Mouse (Mus musculus) layer of hippocampus, adult 8-10 months (tissue): ENCODE results near the gene Hspd1. TPM values are rescaled to one million over a fixed set of nuclear protein-coding genes. Genes with fewer than 3 reads are reported as not detected.
"Not testable (repeated sequence)": the region's sequence is repeated elsewhere in the genome, so short reads cannot be mapped to it uniquely, and the experiment has no call there.

Experiments
- DNase-seq, 2 experiments: peaks; one replicate each; pipeline ENCODE4 v3.0.0; 2022; ENCODE audit warnings: low spot score in 2 of 2
- total RNA-seq, 4 experiments: library from RNA; stranded (reverse); gene quantifications; 2 replicates each; pipeline ENCODE4 v1.2.4; 2022

The Hspd1 gene
- total RNA-seq, 4 experiments from 2014 or later: 155 to 181 (median 164) TPM

DNA sequence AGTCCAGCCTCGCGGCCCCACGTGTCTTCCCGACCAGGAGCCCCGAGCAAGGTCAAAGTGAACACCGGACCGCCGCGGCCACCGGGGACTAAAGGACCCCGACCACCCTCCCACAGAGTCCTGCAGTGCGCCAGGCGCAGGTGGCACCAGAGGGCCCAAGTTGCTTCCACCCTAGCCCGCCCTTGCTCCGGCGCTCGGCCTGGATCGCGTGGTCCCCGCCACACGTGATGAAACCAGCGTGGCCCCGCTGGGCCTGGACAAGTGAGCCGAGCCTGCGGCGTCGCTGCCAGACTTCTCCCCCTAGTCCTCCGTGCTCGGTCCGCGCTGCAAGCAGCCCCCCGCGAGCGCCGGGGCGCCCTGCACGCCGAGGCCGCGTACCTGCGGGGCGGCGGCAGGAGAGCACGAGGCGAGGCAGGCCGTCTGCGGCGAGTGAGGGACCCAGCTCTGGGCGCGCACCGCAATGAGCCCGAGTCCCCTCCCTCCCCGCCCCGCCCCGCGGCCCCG lies 590 bp downstream of the Hspd1 start:
- peak in 1 of 2 experiments; percentile 49 for DNase-seq

- peak in 1 of 2 experiments; percentile 8 for DNase-seq
Observed at GRCm38 (mm10) chr1:55086868-55087400, 1.1 kb downstream of the Hspd1 start.

DNA sequence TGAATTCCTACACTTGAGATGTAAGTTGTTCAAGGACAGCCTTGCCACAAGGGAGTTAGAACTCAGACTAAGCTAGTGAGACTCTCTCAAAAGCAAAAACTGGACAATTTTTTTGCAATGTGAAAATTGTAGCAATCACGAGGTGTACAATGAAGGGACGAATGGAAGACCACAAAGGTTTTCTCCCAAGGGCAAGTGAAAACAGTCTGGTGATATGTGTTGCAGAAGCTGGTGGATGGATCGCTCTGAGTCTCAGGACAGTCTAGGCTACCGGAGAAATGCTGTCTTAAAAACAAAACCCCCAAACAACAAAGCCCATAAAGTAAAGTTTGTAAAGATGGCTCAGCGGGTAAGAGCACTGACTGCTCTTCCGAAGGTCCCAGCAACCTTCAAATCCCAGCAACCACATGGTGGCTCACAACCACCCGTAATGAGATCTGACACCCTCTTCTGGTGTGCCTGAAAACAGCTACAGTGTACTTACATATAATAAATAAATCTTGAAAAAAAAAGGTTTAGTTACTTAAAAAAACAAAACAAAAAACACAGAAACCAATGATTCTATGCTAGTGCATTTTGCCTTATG lies 2.2 kb downstream of the Hspd1 start:
- DNase-seq: no peak

DNA sequence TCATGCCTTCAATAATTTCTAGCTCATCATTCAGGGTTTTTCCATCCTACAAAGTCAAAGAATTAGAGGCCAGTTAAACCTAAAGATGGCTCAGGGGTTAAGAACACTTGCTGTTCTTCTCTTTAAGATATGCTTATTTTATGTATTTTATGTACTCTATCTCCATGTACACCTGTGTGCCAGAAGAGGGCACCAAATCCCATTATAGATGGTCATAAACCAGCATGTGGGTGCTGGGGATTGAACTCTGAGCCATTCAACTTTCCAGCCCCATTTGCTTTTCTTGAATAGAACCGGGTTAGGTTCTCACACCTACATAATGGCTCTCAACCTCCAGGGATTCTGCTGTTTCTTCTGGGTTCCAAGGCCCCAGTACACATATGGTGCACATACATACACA lies 5.9 kb downstream of the Hspd1 start:
- DNase-seq: no peak

DNA sequence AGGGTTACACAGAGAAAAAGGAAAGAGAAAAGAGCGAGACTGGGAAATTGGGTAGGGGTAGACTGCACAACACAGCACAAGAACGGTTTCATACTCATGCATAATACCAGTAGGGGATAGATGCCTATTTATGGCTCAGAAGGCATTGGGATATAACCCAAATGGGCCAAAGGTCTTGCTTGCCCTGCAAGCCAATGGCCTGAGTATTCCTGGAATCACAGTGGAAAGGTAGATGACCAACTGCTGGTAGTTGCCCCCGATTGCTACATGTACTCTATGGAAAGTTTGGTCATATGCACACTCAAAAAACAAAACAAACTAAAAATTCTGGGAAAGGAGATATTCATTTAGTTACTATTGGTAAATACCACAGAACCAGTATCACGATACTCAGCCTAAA lies 8.4 kb downstream of the Hspd1 start:
- DNase-seq: no peak

- DNase-seq: no peak
Observed at GRCm38 (mm10) chr1:55076849-55077516, 11.1 kb downstream of the Hspd1 start.

DNA sequence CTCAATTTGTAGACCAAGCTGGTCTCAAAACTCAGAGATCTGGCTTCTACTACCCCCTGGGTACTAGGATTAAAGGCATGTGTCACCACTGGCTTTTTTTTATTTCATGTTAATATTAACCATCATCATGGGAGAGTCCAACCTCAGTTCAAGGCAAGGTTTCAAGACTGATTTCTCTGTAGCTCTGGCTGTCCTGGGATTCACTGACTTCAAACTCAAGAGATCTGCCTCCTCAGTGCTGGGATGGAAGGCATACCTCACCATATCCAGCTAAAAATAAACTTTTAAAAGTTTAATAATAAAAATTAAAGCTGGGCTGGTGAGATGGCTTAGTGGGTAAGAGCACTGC lies 11.7 kb downstream of the Hspd1 start:
- DNase-seq: no peak

DNA sequence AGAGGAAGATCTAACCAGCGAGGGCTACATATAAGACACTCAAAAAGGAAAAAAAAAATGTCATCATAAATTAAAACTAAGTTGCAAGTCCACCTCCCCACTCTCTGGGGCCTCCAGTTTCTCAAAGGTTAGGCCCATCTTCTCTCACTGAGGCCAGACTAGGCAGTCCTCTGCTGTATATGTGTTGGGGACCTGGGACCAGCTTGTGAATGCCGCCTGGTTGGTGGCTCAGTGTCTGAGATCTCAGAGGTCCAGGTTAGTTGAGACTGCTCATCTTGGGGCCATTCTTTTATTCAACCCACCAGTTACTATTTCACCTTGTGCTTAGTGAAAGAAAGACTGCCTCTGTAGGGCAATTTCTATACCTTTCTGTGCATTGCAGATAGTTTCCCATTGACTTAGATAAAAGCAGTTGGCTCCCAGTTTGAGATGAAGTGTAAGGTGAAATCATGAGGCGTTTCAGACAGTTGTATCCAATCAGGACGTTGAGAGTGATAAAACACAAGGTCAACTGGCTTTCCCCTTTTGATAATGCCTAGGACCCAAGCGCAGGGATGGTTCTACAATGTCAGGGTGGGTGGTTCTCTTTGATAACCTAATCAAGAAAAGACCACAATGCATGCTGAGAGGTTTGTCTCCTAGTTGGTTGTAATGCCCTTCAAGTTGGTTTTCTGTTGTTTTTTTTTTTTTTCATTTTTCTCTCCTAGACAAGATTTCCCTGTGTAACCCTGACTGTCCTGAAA lies 12.2 kb downstream of the Hspd1 start:
- DNase-seq: no peak

- DNase-seq: no peak
Observed at GRCm38 (mm10) chr1:55074757-55075156, 13.3 kb downstream of the Hspd1 start.

GRCm38 (mm10) chr1:55072328-55072727 lies 15.7 kb downstream of the Hspd1 start:
- DNase-seq: not testable (repeated sequence)

DNA sequence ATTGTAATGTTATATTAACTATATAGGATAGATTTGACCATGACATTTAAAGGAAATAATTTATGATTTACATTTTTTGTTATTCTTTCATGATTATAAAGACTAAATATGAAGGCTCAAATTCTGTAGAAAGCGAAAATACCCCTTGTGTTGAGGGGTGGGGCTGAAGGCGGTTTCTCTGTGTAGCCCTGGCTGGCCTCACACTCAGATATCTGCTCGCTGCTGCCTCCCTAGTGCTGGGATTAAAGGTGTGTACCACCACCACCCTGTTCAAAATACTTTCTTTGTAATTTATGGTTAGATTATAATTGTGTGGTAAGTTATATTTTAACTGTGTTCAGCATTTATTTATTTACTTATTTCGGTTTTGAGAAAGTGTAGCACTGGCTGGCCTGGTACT lies 26.3 kb downstream of the Hspd1 start:
- no peak for DNase-seq

- no peak for DNase-seq
Observed at GRCm38 (mm10) chr1:55061099-55061498, 26.9 kb downstream of the Hspd1 start.

DNA sequence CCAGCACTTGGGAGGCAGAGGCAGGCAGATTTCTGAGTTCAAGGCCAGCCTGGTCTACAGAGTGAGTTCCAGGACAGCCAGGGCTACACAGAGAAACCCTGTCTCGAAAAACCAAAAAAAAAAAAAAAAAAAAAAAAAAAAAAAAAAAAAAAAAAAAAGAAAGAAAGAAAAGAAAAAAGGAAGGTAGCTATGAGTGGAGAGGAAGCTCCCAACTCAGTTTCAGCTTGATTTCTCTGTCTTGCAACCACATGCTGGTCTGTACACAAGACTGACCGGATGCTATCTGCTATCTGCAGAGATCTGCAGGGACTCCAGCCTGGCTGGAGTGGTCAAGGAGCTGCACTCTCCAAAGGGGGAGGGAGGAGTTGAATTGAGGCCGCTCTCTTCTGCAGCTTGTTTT lies 29.7 kb downstream of the Hspd1 start:
- not testable (repeated sequence) for DNase-seq

- DNase-seq: no peak
Observed at GRCm38 (mm10) chr1:55055322-55056115, 32.5 kb downstream of the Hspd1 start.

DNA sequence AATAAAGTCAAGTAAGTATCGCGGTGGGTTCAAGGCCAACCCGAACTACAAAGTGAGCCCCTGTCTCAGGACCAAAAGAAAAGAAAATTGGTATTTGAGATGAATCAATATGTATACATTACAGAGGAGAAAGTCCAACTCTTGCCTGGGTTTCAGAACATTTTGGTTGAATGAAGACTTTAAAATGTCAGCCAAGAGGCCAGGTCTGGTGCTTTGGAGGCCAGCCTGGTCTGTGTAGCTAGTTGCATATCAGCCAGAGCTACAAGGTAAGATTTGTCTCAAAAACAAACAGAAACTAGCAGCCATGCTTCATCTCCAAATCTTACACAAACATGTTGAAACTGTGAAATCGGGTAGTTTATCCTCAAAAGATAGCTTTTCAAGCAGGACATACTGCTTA lies 34.4 kb downstream of the Hspd1 start:
- DNase-seq: no peak

- no peak for DNase-seq
Observed at GRCm38 (mm10) chr1:55053005-55053404, 35.0 kb downstream of the Hspd1 start.

DNA sequence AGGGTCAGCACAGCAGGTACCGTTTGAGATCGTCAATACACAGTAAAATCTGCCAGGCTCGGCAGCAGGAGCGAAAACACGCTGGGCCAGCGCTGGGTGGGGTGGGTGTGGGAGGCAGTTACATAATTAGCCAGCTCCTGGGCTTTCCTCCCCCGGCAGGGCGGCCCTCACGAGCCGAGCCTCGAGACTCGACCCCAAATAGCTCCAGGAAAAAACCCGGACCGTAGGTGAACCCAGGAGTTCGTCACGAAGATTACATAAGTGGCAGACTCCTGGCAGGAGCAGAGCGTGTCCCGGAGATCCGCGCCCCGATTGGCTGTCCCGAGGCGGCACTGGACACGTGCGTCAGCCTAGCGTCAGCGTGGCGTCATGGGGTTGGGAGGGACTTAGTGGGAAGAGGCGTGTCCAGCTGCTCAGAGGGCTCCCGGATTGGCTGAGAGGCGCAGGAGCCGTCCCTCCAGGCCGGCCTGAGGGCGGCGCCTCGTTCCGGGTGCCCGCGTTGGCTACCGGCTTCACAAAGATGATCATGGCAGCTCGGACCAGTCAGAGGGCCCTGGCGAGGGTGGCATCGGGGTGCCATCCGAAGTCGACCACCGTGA lies 35.6 kb downstream of the Hspd1 start, which contains the start of gene Coq10b:
TSS of gene Coq10b (plus strand) at position 416 of the 599 bp plus-strand sequence.
- DNase-seq: peak; percentile 99

DNA sequence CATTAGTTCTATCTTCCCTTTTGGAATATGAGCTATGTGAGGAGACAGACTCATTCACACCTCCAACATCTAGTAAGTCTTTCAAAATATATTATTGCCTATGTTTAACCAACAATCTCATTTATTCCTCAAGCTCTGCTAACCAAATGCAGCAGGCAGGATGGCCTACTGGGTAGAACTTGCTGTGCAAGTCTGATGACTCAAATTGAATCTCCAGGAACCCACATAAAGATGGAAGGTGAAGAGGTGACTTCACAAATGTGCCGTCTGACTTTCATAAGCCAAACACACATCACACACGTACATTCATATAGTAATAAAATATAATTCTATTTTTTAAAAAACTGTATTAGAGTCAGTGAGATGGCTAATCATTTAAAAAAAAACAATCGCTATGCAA lies 36.4 kb downstream of the Hspd1 start:
- no peak for DNase-seq

DNA sequence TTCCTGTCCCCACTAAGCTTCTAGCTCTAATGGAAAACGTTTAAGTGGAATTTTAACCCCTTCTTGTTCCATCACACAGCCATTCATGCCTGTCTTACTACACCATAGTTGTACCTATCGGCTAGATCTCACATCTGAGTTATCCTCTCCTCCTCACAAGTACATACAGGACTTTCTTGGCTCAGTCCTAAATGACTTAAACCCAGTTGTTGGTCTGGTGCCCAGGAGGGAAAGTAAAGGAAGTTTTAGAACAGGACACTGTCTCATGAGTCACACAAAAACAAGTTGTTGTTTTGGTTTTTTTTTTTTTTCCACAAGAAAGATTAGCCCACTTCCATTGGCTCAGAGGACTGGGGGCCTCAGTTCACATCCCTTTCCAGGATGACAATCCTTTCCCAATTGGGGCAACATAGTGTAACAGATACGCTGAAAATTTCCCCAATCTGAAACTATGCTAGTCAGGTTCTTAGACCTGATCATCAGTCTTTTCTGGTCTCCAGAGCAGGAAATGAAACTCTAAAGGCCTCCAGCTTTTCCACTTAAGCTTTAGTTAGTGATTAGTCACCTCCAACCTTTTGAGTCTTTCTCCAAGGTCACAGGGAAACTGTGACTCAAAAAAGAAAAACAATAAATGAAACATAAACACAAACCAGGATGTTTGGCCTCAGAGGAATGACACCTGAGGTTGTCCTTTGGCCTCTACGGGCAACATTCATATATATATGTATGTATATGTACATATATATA lies 39.0 kb downstream of the Hspd1 start:
- no peak for DNase-seq

GRCm38 (mm10) chr1:55043164-55043563 lies 44.9 kb downstream of the Hspd1 start:
- DNase-seq: no peak
